Mouse (Mus musculus): ENCODE results near the gene Polr2m.

The Polr2m gene

DNA sequence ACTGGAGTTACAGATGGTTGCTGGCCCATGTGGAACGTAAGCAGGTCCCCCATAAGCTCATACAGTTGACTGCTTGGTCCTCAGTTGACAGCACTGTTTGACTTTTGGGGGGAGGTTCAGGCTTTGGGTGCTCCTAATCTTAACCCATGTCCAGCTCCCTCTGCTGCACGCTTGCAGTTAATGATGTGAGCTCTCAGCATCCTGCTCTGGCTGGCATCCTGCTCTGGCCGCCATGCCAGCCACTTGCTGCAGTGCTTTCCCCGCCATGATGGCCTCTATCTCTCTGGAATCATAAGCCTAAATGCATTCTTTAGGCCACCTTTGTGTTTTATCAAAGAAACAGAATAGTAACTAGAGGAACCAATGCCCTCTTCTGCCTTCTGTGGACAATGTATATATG lies 10.2 kb downstream of the Polr2m start:
- DNase-seq (ENCODE audit: low spot score in 2 of 2): no peak

DNA sequence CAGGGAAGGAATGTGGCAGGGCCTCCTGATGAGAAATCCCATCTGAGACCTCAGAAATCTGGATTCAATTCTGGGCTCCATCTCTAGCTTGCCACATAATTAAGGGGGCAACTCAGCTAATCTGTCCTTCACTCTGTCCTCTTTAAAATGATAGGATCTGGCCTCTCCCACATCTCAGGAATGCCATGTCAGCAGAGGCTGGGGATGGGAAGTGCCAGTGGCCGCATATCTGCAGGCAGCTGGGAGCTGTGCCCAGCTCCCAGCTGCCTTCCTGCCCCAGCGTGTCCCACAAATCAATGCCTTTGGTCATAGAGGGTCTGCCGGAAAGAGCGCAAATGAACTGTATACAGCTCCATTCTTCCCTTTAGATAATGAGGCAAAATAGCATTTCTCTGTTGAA lies 18.3 kb downstream of the Polr2m start:
- no peak for DNase-seq (ENCODE audit: low spot score in 2 of 2)

DNA sequence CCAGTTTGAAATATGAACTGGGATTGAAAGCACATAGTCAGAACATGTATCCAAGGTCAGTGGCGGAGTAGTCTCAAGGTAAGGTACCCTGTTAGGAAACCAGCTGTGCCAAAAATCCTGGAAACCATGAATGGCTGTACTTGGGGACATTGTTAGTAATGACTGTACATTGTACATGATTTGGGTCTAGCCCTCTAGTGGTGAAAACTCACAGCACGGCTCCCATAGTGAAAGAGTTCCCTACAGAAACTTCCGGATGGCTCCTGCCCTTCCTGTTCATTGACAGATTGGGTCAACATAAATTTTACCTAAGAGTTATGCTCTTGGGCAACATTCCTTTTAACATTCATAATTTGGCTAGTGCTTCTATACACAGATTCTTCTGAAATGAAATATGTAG lies 19.6 kb downstream of the Polr2m start:
- no peak for DNase-seq (ENCODE audit: low spot score in 2 of 2)

DNA sequence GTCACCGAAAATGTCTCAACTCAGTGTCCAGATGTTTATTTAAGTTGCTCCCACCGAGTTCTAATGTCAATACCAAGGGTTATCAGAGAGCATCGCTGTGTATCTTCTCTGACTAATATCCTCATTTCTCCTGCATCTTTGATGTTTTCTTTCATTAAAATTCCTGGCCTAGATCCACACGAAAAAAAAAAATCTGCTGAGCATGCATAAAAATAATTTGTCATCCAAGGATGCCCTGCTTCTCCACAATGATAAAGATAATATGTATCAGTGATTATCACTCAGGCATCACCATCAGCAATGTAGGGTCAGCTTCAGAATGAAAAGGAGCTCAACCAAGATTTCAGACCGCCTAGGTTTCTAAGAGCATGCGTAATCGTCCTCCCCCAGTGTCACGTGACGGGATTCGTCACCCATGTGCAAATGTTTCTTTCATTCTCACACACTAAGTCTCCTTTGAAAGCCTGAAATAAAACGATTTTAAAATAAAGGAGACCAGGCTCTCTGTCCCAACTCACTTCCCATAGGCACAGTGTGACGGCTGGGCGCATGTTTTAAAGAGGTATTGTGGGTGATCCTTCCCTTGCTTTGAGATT lies 22.6 kb downstream of the Polr2m start:
- DNase-seq (ENCODE audit: low spot score in 2 of 2): no peak

DNA sequence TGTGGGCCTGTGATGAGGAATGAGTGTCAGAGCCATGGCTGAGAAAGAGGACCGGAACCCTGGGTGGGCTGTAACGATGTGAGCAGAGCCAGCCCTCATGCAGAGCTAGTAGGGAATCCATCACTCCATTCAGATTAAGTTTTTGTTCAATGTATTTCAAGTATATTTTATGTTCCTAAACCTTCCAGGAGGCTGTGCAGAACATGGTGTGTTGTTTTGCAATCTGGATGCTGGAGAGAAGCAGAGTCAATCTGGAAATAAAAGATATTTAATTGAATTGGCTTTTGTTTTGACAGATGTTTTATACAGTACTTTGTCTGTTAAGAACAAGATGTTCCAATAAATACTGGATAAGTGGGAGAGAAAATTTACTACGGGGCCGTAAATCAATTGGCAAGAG lies 29.0 kb downstream of the Polr2m start:
- DNase-seq (ENCODE audit: low spot score in 2 of 2): no peak

DNA sequence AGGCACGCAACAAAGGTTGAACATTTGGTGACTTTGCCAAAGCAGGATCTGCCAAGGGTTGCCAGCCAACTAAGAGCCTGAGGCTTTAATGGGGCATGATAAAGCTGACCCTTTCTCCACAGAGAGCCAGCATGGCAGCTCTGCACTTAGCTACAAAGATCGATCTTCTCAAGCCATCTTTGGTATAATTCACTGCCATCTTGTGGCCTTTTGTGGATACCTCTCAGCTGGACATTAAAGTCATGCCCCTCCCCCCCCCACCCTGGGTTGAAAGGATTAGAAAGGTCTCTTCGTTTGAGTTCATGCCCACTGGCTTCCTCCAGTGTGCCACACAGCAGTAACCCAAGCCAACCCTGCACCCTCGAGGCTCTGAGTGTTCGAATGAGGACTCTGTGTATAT lies 31.8 kb downstream of the Polr2m start:
- no peak for DNase-seq (ENCODE audit: low spot score in 2 of 2)

DNA sequence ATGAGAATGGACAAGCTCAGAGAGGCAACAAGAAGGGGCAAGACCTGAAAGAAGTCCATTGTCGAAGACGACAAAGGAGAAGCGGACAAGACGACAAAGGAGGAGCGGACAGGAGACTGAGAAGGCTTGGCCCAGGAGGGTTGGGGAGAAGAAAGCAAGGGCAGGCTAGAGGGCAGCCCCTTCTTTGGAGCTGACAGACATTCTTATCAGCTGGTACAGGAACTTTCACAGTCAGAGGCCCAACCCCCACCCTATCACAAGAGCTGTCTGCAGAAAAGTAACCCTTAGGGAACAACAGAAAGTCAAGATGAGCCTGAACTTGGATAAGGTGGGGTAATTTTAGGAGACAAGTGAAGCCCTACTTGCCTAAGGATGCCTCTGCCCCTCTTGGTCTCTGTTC lies 32.4 kb downstream of the Polr2m start:
- DNase-seq (ENCODE audit: low spot score in 2 of 2): no peak

DNA sequence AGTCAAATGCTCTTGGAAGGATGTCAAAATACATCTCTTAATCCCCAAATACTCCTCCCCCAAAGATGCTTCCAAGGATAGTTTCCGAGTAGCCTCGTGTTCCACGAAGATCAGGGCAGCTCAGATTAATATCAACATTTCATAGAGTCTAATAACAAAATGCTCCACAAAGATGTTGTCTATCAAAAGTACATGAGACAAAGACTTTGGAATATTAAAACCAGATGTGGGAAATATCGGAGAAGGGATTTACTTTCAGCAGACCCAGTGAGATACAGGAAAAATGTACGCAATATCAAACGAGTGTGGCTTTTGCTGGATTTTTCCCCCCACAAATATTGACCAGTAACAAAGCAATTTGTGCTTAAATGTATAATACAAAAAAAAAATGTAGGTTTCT lies 35.1 kb downstream of the Polr2m start:
- DNase-seq (ENCODE audit: low spot score in 2 of 2): no peak

DNA sequence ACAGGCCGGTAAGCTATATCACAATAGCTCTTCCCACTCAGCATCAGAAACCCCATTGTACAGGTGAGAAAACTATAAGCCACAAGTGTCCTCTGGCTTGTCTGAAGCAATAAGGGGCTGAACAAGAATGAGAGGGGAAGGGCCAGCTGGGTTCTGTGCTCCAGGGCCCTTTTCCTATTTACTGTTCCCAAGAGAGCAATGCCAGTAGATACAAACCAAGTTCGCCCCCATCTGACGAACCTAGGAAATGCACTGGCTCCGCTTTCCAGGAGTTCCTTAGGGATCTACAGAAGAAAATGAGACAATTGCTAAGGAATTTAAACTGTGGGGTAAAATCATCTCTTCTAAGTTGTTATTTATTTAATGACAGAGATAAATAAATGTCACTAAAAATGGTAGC lies 38.2 kb downstream of the Polr2m start:
- no peak for DNase-seq (ENCODE audit: low spot score in 2 of 2)

DNA sequence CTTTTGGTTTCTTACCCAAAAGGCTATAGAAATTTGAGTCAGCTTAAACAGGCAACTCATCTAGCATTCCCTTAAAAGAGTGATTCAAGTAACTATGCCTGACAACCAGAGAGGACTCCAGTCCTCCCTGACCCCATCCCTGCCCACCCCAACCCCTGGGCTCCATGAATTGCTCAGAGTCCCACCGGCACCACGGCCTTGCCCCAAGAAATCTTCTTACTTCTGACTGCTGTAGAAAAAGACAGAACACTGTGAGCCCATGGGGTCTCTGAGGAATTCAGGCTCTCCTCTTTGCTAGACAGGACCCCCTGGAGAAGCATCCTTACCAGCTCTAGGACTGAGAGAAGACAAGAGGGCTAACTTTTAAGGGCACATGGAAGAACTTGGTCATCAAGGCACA lies 40.4 kb downstream of the Polr2m start:
- DNase-seq (ENCODE audit: low spot score in 2 of 2): no peak

DNA sequence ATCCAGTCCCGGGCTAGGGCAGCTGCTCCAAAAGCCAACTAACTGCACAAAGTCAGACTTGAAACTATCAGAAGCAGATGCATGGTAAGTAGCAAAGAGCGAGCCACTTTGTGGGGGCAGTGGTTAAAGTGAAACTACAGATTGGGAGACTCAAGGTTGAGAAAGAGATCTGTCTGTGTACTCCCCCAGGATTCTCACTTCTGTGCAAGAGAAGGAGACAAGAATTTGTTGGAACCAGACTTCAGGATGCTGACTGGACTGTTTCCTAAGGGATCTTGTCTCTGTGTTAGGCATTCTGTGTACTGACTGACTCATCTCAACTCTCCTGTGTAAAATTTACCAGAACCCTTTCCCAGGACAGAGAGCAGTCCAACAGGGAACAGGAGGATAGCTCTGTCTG lies 47.6 kb downstream of the Polr2m start:
- DNase-seq (ENCODE audit: low spot score in 2 of 2): no peak
